Mouse (Mus musculus) hindbrain, embryonic 12.5 days (tissue): ENCODE measurements around the gene Wnt8b. TPM values are rescaled to one million over a fixed set of nuclear protein-coding genes. Genes with fewer than 3 reads are reported as not detected.
A peak's percentile ranks its signal among the peaks of the same experiment; 100 is the strongest.
"Not testable (repeated sequence)": the region's sequence is repeated elsewhere in the genome, so short reads cannot be mapped to it uniquely, and the experiment has no call there.

Source experiments
- ATAC-seq: fragments of 200-750 bp; cut with Nextera tagmentation; 2 replicates; pipeline ENCODE4 v1.8.0; 2017; ENCODE audit warnings: moderate TSS enrichment; ENCODE audit not compliant: low FRiP score
- H3K27ac ChIP-seq: fragments of 300-500 bp; sonication (generic); 2 replicates; pipeline ENCODE4 v1.5.1; 2016; ENCODE audit warnings: mild to moderate bottlenecking
- H3K27me3 ChIP-seq: fragments of 300-500 bp; sonication (generic); 2 replicates; pipeline ENCODE4 v1.6.1; 2016; ENCODE audit warnings: mild to moderate bottlenecking
- H3K36me3 ChIP-seq: fragments of 300-500 bp; sonication (generic); 2 replicates; pipeline ENCODE4 v1.6.1; 2016; ENCODE audit warnings: mild to moderate bottlenecking
- H3K4me1 ChIP-seq: fragments of 300-500 bp; sonication (generic); 2 replicates; pipeline ENCODE4 v1.6.1; 2016
- H3K4me2 ChIP-seq: fragments of 300-500 bp; sonication (generic); replicated peaks from 2 replicates; pipeline ENCODE4 v1.6.1; 2016; ENCODE audit warnings: mild to moderate bottlenecking
- H3K4me3 ChIP-seq: fragments of 300-500 bp; sonication (generic); 2 replicates; pipeline ENCODE4 v1.5.1; 2016; ENCODE audit warnings: mild to moderate bottlenecking
- H3K9ac ChIP-seq: fragments of 300-500 bp; sonication (generic); 2 replicates; pipeline ENCODE4 v1.6.1; 2016; ENCODE audit warnings: mild to moderate bottlenecking, moderate library complexity
- H3K9me3 ChIP-seq: fragments of 300-500 bp; sonication (generic); replicated peaks from 2 replicates; pipeline ENCODE4 v1.6.1; 2016; ENCODE audit warnings: mild to moderate bottlenecking
- WGBS: fragments of 180-500 bp; shearing (Covaris S2); methylation state at CpG from one replicate; pipeline ENCODE4 v1.1.7; 2016; 5-methylcytosine and 5-hydroxymethylcytosine counted together
- polyA plus RNA-seq: library from polyadenylated mRNA; unstranded; fragments of >200 nt; fragmentation: Nextera tagmentation; extraction: Ambion mirVana; gene quantifications from 2 replicates; pipeline ENCODE4 v1.2.1, GENCODE M21; 2016

Gene Wnt8b
- polyA plus RNA-seq: 0.87 and 0.93 TPM in 2 replicates

- Histone ChIP-seq H3K27ac (no peak within 1 kb of the TSS), H3K27me3 (peaks cover 91% of the 10 kb centered on the region), H3K9me3 (no peaks in the 10 kb centered on the region), H3K4me1 (no peaks in the 10 kb centered on the region), H3K4me3 (no peak within 1 kb of the TSS), H3K4me2 (no peak within 1 kb of the TSS), H3K9ac (no peak within 1 kb of the TSS), H3K36me3 (no peaks in the 10 kb centered on the region)
- no peak for ATAC-seq
- 27% methylated on average over 8 of the region's 8 CpGs for WGBS
These were observed at the start of gene Wnt8b for GRCm38 (mm10) chr19:44493128-44493527. Wnt8b (plus strand) TSS chr19:44493472.

- WGBS: 93% methylated on average over 3 of the region's 3 CpGs
- Histone ChIP-seq H3K9me3 (no peaks in the 10 kb centered on the region), H3K36me3 (no peaks in the 10 kb centered on the region), H3K9ac (no peak overlapping the region), H3K4me3 (no peak overlapping the region), H3K4me2 (no peak overlapping the region), H3K27ac (no peak overlapping the region), H3K4me1 (0 out of 2 replicates have a peak, but pooled peaks cover 2% of the 10 kb centered on the region), H3K27me3 (no peaks in the 10 kb centered on the region)
- ATAC-seq: no peak
These were observed 47.5 kb upstream of the Wnt8b start for GRCm38 (mm10) chr19:44445755-44446154.

GRCm38 (mm10) chr19:44447927-44448326 lies 45.3 kb upstream of the Wnt8b start:
- H3K27ac ChIP-seq: no peak overlapping the region
- H3K4me3 ChIP-seq: no peak overlapping the region
- no peaks in the 10 kb centered on the region for H3K27me3 ChIP-seq
- WGBS: 88% methylated on average over 4 of the region's 4 CpGs
- ATAC-seq: no peak
- H3K4me2 ChIP-seq: no peak overlapping the region
- H3K36me3 ChIP-seq: no peaks in the 10 kb centered on the region
- H3K9me3 ChIP-seq: no peaks in the 10 kb centered on the region
- no peak overlapping the region for H3K9ac ChIP-seq
- H3K4me1 ChIP-seq: 0 out of 2 replicates have a peak, but pooled peaks cover 2% of the 10 kb centered on the region

GRCm38 (mm10) chr19:44454862-44455261 lies 38.4 kb upstream of the Wnt8b start:
- H3K27me3 ChIP-seq: 0 out of 2 replicates have a peak, but pooled peaks cover 4% of the 10 kb centered on the region
- H3K9me3 ChIP-seq: no peaks in the 10 kb centered on the region
- H3K27ac ChIP-seq: no peak overlapping the region
- no peak overlapping the region for H3K9ac ChIP-seq
- no peak overlapping the region for H3K4me3 ChIP-seq
- WGBS: 96% methylated on average over 6 of the region's 6 CpGs
- ATAC-seq: no peak
- H3K36me3 ChIP-seq: no peaks in the 10 kb centered on the region
- no peak overlapping the region for H3K4me2 ChIP-seq
- H3K4me1 ChIP-seq: no peaks in the 10 kb centered on the region

- 0 out of 2 replicates have a peak, but pooled peaks cover 4% of the 10 kb centered on the region for H3K27me3 ChIP-seq
- H3K36me3 ChIP-seq: no peaks in the 10 kb centered on the region
- no peak overlapping the region for H3K4me3 ChIP-seq
- H3K4me1 ChIP-seq: no peaks in the 10 kb centered on the region
- H3K9ac ChIP-seq: no peak overlapping the region
- WGBS: 87% methylated on average over 8 of the region's 8 CpGs
- ATAC-seq: no peak
- no peaks in the 10 kb centered on the region for H3K9me3 ChIP-seq
- no peak overlapping the region for H3K27ac ChIP-seq
- H3K4me2 ChIP-seq: no peak overlapping the region
These were observed 37.9 kb upstream of the Wnt8b start for GRCm38 (mm10) chr19:44455356-44455755.

GRCm38 (mm10) chr19:44457359-44458055 lies 35.8 kb upstream of the Wnt8b start:
- Histone ChIP-seq H3K4me2 (no peak overlapping the region), H3K9ac (no peak overlapping the region), H3K9me3 (no peaks in the 10 kb centered on the region), H3K4me3 (no peak overlapping the region), H3K4me1 (no peaks in the 10 kb centered on the region), H3K27me3 (0 out of 2 replicates have a peak, but pooled peaks cover 4% of the 10 kb centered on the region), H3K36me3 (no peaks in the 10 kb centered on the region), H3K27ac (no peak overlapping the region)
- no peak for ATAC-seq
- 56% methylated on average over 3 of the region's 3 CpGs for WGBS

GRCm38 (mm10) chr19:44458696-44459095 lies 34.6 kb upstream of the Wnt8b start:
- Histone ChIP-seq H3K27ac (no peak overlapping the region), H3K36me3 (no peaks in the 10 kb centered on the region), H3K4me2 (no peak overlapping the region), H3K9me3 (no peaks in the 10 kb centered on the region), H3K4me3 (no peak overlapping the region), H3K4me1 (no peaks in the 10 kb centered on the region), H3K9ac (no peak overlapping the region), H3K27me3 (0 out of 2 replicates have a peak, but pooled peaks cover 4% of the 10 kb centered on the region)
- 93% methylated on average over 13 of the region's 13 CpGs for WGBS
- no peak for ATAC-seq

GRCm38 (mm10) chr19:44460441-44460840 lies 32.8 kb upstream of the Wnt8b start:
- Histone ChIP-seq H3K27me3 (0 out of 2 replicates have a peak, but pooled peaks cover 4% of the 10 kb centered on the region), H3K9ac (no peak overlapping the region), H3K4me3 (no peak overlapping the region), H3K36me3 (no peaks in the 10 kb centered on the region), H3K4me2 (no peak overlapping the region), H3K27ac (no peak overlapping the region), H3K4me1 (no peaks in the 10 kb centered on the region), H3K9me3 (no peaks in the 10 kb centered on the region)
- no peak for ATAC-seq
- 77% methylated on average over 5 of the region's 5 CpGs for WGBS

GRCm38 (mm10) chr19:44461500-44461899 lies 31.8 kb upstream of the Wnt8b start:
- Histone ChIP-seq H3K4me3 (no peak overlapping the region), H3K9me3 (no peaks in the 10 kb centered on the region), H3K4me2 (no peak overlapping the region), H3K27ac (no peak overlapping the region), H3K27me3 (0 out of 2 replicates have a peak, but pooled peaks cover 4% of the 10 kb centered on the region), H3K4me1 (no peaks in the 10 kb centered on the region), H3K9ac (no peak overlapping the region), H3K36me3 (no peaks in the 10 kb centered on the region)
- ATAC-seq: no peak
- 47% methylated on average over 4 of the region's 4 CpGs for WGBS

GRCm38 (mm10) chr19:44462141-44462540 lies 31.1 kb upstream of the Wnt8b start:
- no peak overlapping the region for H3K4me3 ChIP-seq
- no peaks in the 10 kb centered on the region for H3K4me1 ChIP-seq
- H3K27ac ChIP-seq: no peak overlapping the region
- no peaks in the 10 kb centered on the region for H3K36me3 ChIP-seq
- no peak overlapping the region for H3K9ac ChIP-seq
- H3K9me3 ChIP-seq: no peaks in the 10 kb centered on the region
- ATAC-seq: no peak
- no peak overlapping the region for H3K4me2 ChIP-seq
- H3K27me3 ChIP-seq: no peaks in the 10 kb centered on the region
- 84% methylated on average over 4 of the region's 4 CpGs for WGBS

GRCm38 (mm10) chr19:44465960-44466525 lies 27.2 kb upstream of the Wnt8b start:
- H3K27ac ChIP-seq: peak overlapping the region; percentile 48; the same call in 1 of the 2 replicates
- H3K27me3 ChIP-seq, H3K9me3 ChIP-seq, H3K4me2 ChIP-seq, H3K9ac ChIP-seq, H3K4me1 ChIP-seq, H3K36me3 ChIP-seq, H3K4me3 ChIP-seq: not testable (repeated sequence)
- 61% methylated on average over 14 of the region's 14 CpGs for WGBS
- peak; percentile 61; the same call in 1 of the 2 replicates for ATAC-seq

- Histone ChIP-seq H3K4me1 (no peaks in the 10 kb centered on the region), H3K9ac (no peak overlapping the region), H3K9me3 (no peaks in the 10 kb centered on the region), H3K4me2 (no peak overlapping the region), H3K36me3 (no peaks in the 10 kb centered on the region), H3K4me3 (no peak overlapping the region), H3K27ac (no peak overlapping the region), H3K27me3 (peaks cover 13% of the 10 kb centered on the region)
- no peak for ATAC-seq
- 4% methylated on average over 10 of the region's 10 CpGs for WGBS
These were observed 19.1 kb upstream of the Wnt8b start for GRCm38 (mm10) chr19:44474158-44474557.

GRCm38 (mm10) chr19:44475268-44475667 lies 18.0 kb upstream of the Wnt8b start:
- H3K27me3 ChIP-seq: peaks cover 13% of the 10 kb centered on the region
- 82% methylated on average over 6 of the region's 6 CpGs for WGBS
- H3K4me1 ChIP-seq: no peaks in the 10 kb centered on the region
- no peak overlapping the region for H3K9ac ChIP-seq
- no peak overlapping the region for H3K4me3 ChIP-seq
- ATAC-seq: no peak
- no peak overlapping the region for H3K4me2 ChIP-seq
- no peak overlapping the region for H3K27ac ChIP-seq
- no peaks in the 10 kb centered on the region for H3K9me3 ChIP-seq
- no peaks in the 10 kb centered on the region for H3K36me3 ChIP-seq
